Mouse (Mus musculus) cortical plate, adult 2 months (tissue): ENCODE measurements at regions not wholly inside any gene's neighbourhood (a gene's known extent, or its start where the extent isn't known, plus 50 kb on each side); places are given as distances from the start of the nearest gene placed in this dataset.

Experiments used
- CTCF ChIP-seq: fragments of 200-500 bp; IDR thresholded peaks from 2 replicates; pipeline ENCODE4 v1.5.1; 2011; ENCODE audit warnings: mild to moderate bottlenecking, control low read depth, low read length; ENCODE audit not compliant: insufficient read depth; ENCODE audit errors: extremely low read depth
- POLR2A ChIP-seq: fragments of 200-500 bp; IDR thresholded peaks from 2 replicates; pipeline ENCODE4 v1.6.1; 2011; ENCODE audit warnings: mild to moderate bottlenecking, low read length, control low read depth; ENCODE audit not compliant: insufficient read depth; ENCODE audit errors: extremely low read depth

- no peak for TF ChIP-seq CTCF
- no peak for TF ChIP-seq POLR2A
Observed at GRCm38 (mm10) chr14:120139671-120140071, 97.4 kb upstream of the Oxgr1 start.
